Mouse (Mus musculus): Measurements from ENCODE around the gene Med24. TPM values are rescaled to one million over a fixed set of nuclear protein-coding genes. Genes with fewer than 3 reads are reported as not detected.
A peak's percentile ranks its signal among the peaks of the same experiment; 100 is the strongest.

Gene Med24
- total RNA-seq, 2 experiments from 2014 or later, result 42.7 to 46.9 TPM

- peak; percentile 66 for DNase-seq
Observed at GRCm38 (mm10) chr11:98765421-98766309, 36.4 kb upstream of the Med24 start.

- no peak for DNase-seq
Observed at GRCm38 (mm10) chr11:98764746-98765145, 35.5 kb upstream of the Med24 start.

- peak; percentile 5 for DNase-seq
Observed at GRCm38 (mm10) chr11:98764091-98764490, 34.9 kb upstream of the Med24 start.

- no peak for DNase-seq
Observed at GRCm38 (mm10) chr11:98763502-98763861, 34.2 kb upstream of the Med24 start.

GRCm38 (mm10) chr11:98762756-98763501, 33.7 kb upstream of the Med24 start:
- peak; percentile 12 for DNase-seq

GRCm38 (mm10) chr11:98761939-98762338, 32.7 kb upstream of the Med24 start:
- DNase-seq, result no peak

GRCm38 (mm10) chr11:98756711-98757110, 27.5 kb upstream of the Med24 start:
- DNase-seq, result peak; percentile 4

GRCm38 (mm10) chr11:98755726-98756380, 26.6 kb upstream of the Med24 start:
- DNase-seq, result no peak

GRCm38 (mm10) chr11:98754621-98755181, 25.5 kb upstream of the Med24 start:
- peak; percentile 70 for DNase-seq

GRCm38 (mm10) chr11:98754151-98754620, 25.0 kb upstream of the Med24 start:
- DNase-seq, result peak; percentile 54

GRCm38 (mm10) chr11:98753264-98753663, 24.0 kb upstream of the Med24 start:
- no peak for DNase-seq

GRCm38 (mm10) chr11:98752562-98753140, 23.4 kb upstream of the Med24 start:
- no peak for DNase-seq

- no peak for DNase-seq
Observed at GRCm38 (mm10) chr11:98751221-98751782, 22.1 kb upstream of the Med24 start.

- peak; percentile 62 for DNase-seq
Observed at GRCm38 (mm10) chr11:98750351-98751201, 21.3 kb upstream of the Med24 start.

- no peak for DNase-seq
Observed at GRCm38 (mm10) chr11:98749716-98750115, 20.5 kb upstream of the Med24 start.

- DNase-seq, result no peak
Observed at GRCm38 (mm10) chr11:98748506-98749416, 19.5 kb upstream of the Med24 start.

GRCm38 (mm10) chr11:98747804-98748505, 18.7 kb upstream of the Med24 start:
- DNase-seq, result peak; percentile 67

GRCm38 (mm10) chr11:98746855-98747693, 17.8 kb upstream of the Med24 start:
- DNase-seq, result peak; percentile 85

Measured in gastrocnemius, postnatal 25 days (tissue).